14 mouse cellular contexts compared by ENCODE assay signal in the genomic region with DNA sequence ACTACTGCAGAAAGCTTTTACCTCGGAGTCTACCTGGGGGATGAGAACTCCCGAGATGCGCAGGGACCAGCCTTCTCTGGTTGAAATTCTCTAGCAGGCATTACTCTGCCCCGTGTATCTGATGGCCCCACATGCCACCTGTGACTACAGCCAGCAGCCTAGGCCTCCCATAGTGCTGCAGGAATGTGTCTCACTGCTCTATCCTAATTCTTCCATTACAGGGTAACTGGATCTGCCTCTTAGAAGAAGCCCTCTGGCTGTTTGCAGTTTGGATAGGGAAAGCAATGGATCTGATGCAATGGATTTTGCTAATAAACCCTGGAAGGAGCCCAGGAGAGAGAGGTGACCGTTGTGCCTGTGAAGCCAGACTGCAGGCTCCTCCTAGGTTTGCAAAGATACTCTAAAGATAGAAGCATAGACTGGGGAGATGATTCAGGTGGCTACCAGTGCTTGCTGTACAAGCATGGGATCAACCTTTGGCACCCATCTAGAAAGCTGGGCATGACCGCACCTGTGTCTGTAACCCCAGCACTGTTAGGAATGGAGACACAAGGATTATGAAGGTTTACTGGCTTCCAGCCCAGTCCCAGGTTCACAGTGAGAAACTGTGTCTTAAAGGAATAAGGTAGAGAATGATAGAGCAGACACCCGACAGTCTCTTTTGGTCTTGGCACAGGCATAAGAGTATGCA.
"Had no signal": no experiment of that assay in that cellular context is flagged by ENCODE, and none has a peak within 500 bp of the region (broad histone marks: within the 10 kb centered on the region; RNA-seq: fewer than 3 reads in every experiment).

No protein-coding gene starts in this region.

- H3K36me3 ChIP-seq: intestine, embryonic 15.5 days; liver, embryonic 13.5 days; lung, embryonic 15.5 days had no signal

- DNase-seq: left cerebral cortex, postnatal 4 days; liver, embryonic 13.5 days; liver, postnatal 0 days; lung, postnatal 14 days; midbrain, embryonic 14.5 days; thymus, postnatal 4 days had no signal

- H3K4me3 ChIP-seq: intestine, embryonic 15.5 days; layer of hippocampus, adult 2 months; liver, embryonic 13.5 days; lung, embryonic 15.5 days; megakaryocyte, embryonic 14.5 days; neural tube, embryonic 12.5 days had no signal

- H3K27me3 ChIP-seq: liver, embryonic 13.5 days; lung, embryonic 15.5 days; megakaryocyte, embryonic 14.5 days had no signal

- H3K4me1 ChIP-seq: intestine, embryonic 15.5 days; liver, embryonic 13.5 days; megakaryocyte, embryonic 14.5 days had no signal

- H3K9me3 ChIP-seq: intestine, embryonic 15.5 days; liver, embryonic 13.5 days; lung, embryonic 15.5 days had no signal

- H3K27ac ChIP-seq: intestine, embryonic 15.5 days; kidney, postnatal 0 days; layer of hippocampus, adult 2 months; liver, embryonic 13.5 days; lung, embryonic 15.5 days; macrophage; neural tube, embryonic 12.5 days; stomach, postnatal 0 days had no signal
